Mouse (Mus musculus) cortical plate, adult 2 months (tissue): Measurements from ENCODE around the gene Kmt5a.

Experiments
- CTCF ChIP-seq: fragments of 200-500 bp; IDR thresholded peaks from 2 replicates; pipeline ENCODE4 v1.5.1; 2011; ENCODE audit warnings: mild to moderate bottlenecking, control low read depth, low read length; ENCODE audit not compliant: insufficient read depth; ENCODE audit errors: extremely low read depth
- POLR2A ChIP-seq: fragments of 200-500 bp; IDR thresholded peaks from 2 replicates; pipeline ENCODE4 v1.6.1; 2011; ENCODE audit warnings: mild to moderate bottlenecking, low read length, control low read depth; ENCODE audit not compliant: insufficient read depth; ENCODE audit errors: extremely low read depth

DNA sequence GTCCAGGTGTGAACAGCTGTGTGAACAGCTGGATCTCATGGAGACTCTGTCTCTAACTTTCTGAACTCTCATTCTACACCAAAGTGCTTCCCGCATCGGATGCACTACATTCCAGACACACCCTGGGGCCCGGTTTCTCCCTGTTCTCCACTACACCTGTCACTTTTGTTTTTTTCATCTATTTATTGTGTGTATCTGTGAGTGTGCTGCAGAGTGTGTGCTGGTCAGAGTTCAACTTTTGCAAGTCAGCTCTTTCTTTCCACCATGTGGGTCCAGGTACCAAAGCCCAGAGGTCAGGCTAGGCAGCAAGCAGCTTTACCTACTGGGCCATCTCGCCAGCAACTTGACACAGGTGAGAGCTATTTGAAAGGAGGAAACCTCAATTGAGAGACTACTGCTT lies 65.5 kb downstream of the Kmt5a start:
- TF ChIP-seq POLR2A: no peak
- TF ChIP-seq CTCF: no peak
